Mouse (Mus musculus) kidney, adult 9 months (tissue): ENCODE measurements at regions not wholly inside any gene's neighbourhood (a gene's known extent, or its start where the extent isn't known, plus 50 kb on each side); places are given as distances from the start of the nearest gene placed in this dataset.
"Not testable (repeated sequence)": the region's sequence is repeated elsewhere in the genome, so short reads cannot be mapped to it uniquely, and the experiment has no call there.

Experiments used
- DNase-seq: peaks from one replicate; pipeline ENCODE4 v3.0.0; 2022

- no peak for DNase-seq
These were observed 533.1 kb downstream of the Shisa9 start for GRCm38 (mm10) chr16:12516834-12517685.

- no peak for DNase-seq
These were observed 534.4 kb downstream of the Shisa9 start for GRCm38 (mm10) chr16:12518264-12518663.

GRCm38 (mm10) chr16:12521711-12522476 is 538.0 kb downstream of the Shisa9 start:
- no peak for DNase-seq

- DNase-seq = no peak
These were observed 561.0 kb upstream of the Ercc4 start for GRCm38 (mm10) chr16:12548462-12548861.

GRCm38 (mm10) chr16:12588889-12589288 is 520.6 kb upstream of the Ercc4 start:
- DNase-seq = peak; percentile 7

- DNase-seq = peak; percentile 17
These were observed 501.2 kb upstream of the Ercc4 start for GRCm38 (mm10) chr16:12608259-12608658.

- DNase-seq = no peak
These were observed 498.4 kb upstream of the Ercc4 start for GRCm38 (mm10) chr16:12611106-12611505.

GRCm38 (mm10) chr16:12617781-12618180 is 491.7 kb upstream of the Ercc4 start:
- DNase-seq = no peak

GRCm38 (mm10) chr16:12632533-12632932 is 477.0 kb upstream of the Ercc4 start:
- DNase-seq = no peak

- DNase-seq = no peak
These were observed 470.4 kb upstream of the Ercc4 start for GRCm38 (mm10) chr16:12638971-12639640.

GRCm38 (mm10) chr16:12643053-12643452 is 466.4 kb upstream of the Ercc4 start:
- DNase-seq = no peak

- no peak for DNase-seq
These were observed 464.9 kb upstream of the Ercc4 start for GRCm38 (mm10) chr16:12644621-12645020.

- no peak for DNase-seq
These were observed 457.3 kb upstream of the Ercc4 start for GRCm38 (mm10) chr16:12652180-12652579.

GRCm38 (mm10) chr16:12673656-12674055 is 435.8 kb upstream of the Ercc4 start:
- DNase-seq = not testable (repeated sequence)

GRCm38 (mm10) chr16:12681474-12681873 is 428.0 kb upstream of the Ercc4 start:
- DNase-seq = no peak

- DNase-seq = no peak
These were observed 423.7 kb upstream of the Ercc4 start for GRCm38 (mm10) chr16:12685816-12686215.

- no peak for DNase-seq
These were observed 417.7 kb upstream of the Ercc4 start for GRCm38 (mm10) chr16:12691776-12692175.

- DNase-seq = no peak
These were observed 416.7 kb upstream of the Ercc4 start for GRCm38 (mm10) chr16:12692739-12693292.

GRCm38 (mm10) chr16:12693346-12693745 is 416.1 kb upstream of the Ercc4 start:
- no peak for DNase-seq

- no peak for DNase-seq
These were observed 414.8 kb upstream of the Ercc4 start for GRCm38 (mm10) chr16:12694646-12695045.

- no peak for DNase-seq
These were observed 412.4 kb upstream of the Ercc4 start for GRCm38 (mm10) chr16:12696939-12697621.

GRCm38 (mm10) chr16:12699557-12699956 is 409.9 kb upstream of the Ercc4 start:
- no peak for DNase-seq

GRCm38 (mm10) chr16:12700088-12700487 is 409.4 kb upstream of the Ercc4 start:
- no peak for DNase-seq
